Mouse (Mus musculus) lung, postnatal 0 days (tissue): ENCODE data around the gene Dock4.

Experiments used
- CTCF ChIP-seq: IDR thresholded peaks from 2 replicates; pipeline ENCODE4 v1.5.1; 2016; ENCODE audit warnings: antibody characterized with exemption, mild to moderate bottlenecking
- EP300 ChIP-seq: IDR thresholded peaks from 2 replicates; pipeline ENCODE4 v1.6.1; 2016; ENCODE audit warnings: antibody characterized with exemption, mild to moderate bottlenecking, control low read depth

- no peak for TF ChIP-seq CTCF
- TF ChIP-seq EP300 = no peak
Measured at GRCm38 (mm10) chr12:40691444-40691843, 245.7 kb downstream of the Dock4 start.
